Mouse (Mus musculus): ENCODE data around the gene Gm2042. TPM values are rescaled to one million over a fixed set of nuclear protein-coding genes. Genes with fewer than 3 reads are reported as not detected.

Gene Gm2042
- not detected for total RNA-seq (2023)

DNA sequence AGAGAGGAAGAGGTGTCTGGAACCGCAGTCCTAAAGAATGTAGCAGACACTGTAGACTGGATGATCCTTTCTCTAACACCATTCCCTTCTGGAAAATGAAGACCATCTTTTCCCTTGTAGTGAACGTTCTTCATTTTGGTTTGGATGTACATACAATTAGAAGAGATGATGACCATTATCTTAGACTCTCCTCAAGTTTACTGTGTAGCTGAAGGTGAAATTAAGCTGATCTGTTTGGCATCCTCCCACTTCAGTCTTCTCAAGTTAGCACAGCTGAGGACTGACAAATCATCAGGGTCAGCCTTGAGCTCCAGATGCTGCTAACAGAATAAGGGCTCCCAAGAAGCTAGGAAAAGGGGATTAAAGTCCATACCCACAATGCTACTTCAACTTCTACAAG, at the start of gene Gm2042:
Gene Gm2042 (plus strand): TSS at position 301 of the 400 bp plus-strand sequence.

DNA sequence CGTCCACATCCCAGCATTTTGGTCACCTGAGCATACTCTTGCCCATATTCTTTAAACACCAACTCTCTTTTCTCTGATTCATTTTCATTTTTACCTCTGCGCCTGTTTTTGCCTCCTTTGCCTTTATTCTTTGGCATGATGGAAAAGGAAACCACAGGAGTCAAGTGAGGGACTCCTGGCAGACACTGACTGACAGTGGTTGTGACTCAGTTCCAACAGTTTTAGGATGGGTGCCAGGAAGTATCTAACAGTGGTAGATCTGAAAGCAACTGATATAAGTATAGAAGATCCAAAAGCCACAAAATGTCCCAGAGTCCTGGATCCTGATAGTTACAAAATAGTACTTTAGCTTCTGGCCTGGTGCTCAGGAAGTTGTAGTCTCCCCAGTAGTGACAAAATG, 34.2 kb upstream of the Gm2042 start, which contains the start of gene Gm2035:
Gene Gm2035 (minus strand): TSS at position 137 of the 400 bp plus-strand sequence.

Other genes with a start within 250 kb of the Gm2042 start
- gene Gm21319, start 178.3 kb upstream of the Gm2042 start, total RNA-seq (2023): not detected
- not detected for gene Gm21936, start 158.6 kb upstream of the Gm2042 start, total RNA-seq (2023)
- gene BB287469, start 137.5 kb upstream of the Gm2042 start, total RNA-seq (2023): not detected
- not detected for gene Gm2001, start 111.7 kb upstream of the Gm2042 start, total RNA-seq (2023)
- not detected for gene Gm2016, start 80.0 kb upstream of the Gm2042 start, total RNA-seq (2023)
- not detected for gene Gm2022, start 58.7 kb upstream of the Gm2042 start, total RNA-seq (2023)
- not detected for gene Gm2035, start 34.2 kb upstream of the Gm2042 start, total RNA-seq (2023)
- not detected for gene Gm2075, start 57.8 kb downstream of the Gm2042 start, total RNA-seq (2023)
- not detected for gene Gm6803, start 64.7 kb downstream of the Gm2042 start, total RNA-seq (2023)
- gene Gm2056, start 72.9 kb downstream of the Gm2042 start, total RNA-seq (2023): not detected
- not detected for gene Gm16368, start 129.6 kb downstream of the Gm2042 start, total RNA-seq (2023)
- gene Gm10436, start 228.0 kb downstream of the Gm2042 start, total RNA-seq (2023): not detected

Data from CD4-positive naive resting alpha-beta T cell, adult 57 days (primary cell).